Mouse (Mus musculus): Measurements from ENCODE around the gene Bub1b.

Bub1b gene

DNA sequence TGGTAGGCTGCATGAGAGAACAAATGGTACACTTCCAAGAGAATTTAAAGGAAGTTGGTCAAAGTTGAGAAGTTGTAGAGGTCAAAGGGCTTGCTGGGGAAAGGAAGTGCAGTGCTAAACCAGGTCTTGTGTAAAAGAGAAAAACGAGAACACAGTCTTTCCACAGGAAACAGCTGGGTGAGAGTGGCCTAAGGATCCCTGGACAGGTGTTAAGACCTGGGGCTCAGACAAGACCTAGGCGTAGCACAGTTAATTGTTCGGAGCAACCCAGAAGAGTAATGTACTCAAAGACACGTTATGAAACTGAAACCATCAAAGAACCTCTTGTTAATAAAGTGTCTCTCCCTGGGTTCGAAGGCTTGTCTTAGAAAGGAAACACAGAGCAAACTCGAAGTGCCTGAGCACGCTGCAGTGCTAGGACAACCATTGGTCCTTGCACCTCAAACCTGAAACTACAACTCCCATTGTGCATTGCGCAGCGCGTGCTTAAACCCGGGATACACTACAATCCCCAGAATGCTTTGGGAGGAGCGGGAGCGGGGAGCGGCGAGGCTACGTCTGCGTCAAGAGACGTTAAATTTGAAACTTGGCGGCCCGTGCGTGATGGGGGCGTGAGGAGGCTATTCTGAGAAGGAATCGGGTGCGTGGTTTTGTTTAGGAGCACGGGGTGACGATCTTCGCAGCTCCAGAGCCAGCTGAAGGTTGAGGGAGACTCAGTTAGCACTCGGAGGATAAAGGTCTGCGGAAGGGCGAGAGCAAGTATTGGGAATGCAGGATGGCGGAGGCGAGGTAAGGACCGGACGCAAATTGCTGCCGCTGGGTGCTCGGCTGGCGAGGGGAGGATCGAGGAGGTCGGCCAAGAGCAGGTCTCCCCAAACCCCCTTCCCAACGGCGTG is at the start of gene Bub1b:
TSS of gene Bub1b (plus strand) at position 539 of the 896 bp plus-strand sequence.
- DNase-seq = peak; percentile 81

DNA sequence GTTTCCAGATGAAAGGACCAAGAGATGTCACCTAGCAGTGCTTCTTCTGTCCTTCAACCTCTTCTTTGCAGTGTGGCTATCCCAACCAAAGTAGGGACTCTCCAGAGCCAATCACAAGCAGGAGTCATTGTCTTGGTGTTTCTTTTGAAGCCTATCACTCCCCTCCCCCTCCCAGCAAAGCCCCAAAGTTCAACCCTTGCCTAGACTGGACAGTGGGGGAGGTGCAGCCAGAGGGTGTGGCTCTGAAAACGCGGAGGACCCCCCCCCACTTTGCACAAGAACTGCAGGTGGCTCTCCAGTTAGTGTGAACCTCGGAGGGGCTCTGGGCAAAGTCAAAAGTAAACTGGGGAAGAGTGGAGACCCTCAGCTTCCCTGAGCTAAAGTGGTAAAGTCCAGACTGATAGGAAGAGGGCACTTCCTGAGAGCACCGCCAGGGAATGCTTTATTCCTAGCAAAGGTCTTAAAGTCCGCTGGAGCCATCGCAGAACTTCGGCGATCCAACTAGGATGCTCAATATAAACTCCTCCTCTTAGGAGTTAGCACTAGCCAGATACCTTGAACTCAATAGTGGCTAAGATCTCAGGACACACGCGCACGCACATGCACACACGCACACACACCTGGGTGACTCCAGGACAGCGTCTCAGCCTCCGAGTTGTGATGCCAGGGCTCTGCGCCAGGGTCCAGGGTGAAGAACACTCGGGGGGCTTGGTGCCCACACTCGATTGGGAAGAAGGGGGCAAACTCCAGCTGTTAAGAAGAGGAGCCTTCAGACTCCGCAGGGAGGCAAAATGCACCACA is 49.4 kb upstream of the Bub1b start:
- DNase-seq = no peak

DNA sequence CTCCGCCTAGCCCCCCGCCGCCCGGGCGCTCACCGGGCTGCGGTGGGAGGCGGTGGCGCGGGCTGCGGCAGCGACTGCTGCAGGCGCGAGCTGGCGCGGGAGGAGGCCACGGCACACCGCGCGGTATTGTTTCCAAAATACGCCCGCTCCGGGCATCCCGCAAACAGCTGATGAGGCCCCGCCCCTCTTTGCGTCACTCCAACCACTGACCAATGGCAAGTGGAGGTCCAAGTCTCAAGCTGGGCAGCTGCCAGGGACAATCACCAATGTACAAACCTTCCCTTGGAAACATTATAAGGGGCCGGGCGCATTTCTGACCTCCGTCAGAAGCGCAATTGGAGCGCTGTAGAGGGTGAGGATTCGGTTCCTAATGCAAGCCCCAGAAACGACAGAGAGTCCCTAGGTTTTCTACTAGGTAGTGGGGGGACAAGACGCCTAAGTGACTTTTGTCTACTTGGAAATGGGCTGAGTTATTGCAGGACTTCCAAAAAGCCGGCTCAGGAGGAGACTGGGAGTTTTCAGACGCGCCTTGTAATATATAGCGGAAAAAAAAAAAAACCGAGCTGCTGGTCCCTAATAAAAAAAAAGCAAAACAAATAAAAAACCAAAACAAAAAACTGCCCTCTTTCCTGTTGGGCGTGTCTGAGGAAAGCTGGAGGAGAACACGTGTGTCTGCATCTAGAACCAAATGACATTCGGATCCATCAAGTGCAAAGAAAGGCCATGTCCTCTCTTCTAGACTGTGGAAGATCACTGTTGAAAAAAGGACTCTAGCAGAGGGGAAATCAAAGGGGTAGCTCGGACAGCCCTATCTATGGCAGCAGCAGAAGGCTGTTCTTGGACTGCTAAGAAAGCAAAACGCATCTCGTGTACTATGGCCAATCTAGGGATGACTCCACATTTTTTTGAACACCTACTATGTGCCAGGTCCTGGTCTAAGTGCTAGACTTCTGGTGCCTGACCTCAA is 48.2 kb upstream of the Bub1b start, which contains the start of gene Bmf:
TSS of gene Bmf (minus strand) at position 181 of the 967 bp plus-strand sequence.
- DNase-seq = peak; percentile 99

DNA sequence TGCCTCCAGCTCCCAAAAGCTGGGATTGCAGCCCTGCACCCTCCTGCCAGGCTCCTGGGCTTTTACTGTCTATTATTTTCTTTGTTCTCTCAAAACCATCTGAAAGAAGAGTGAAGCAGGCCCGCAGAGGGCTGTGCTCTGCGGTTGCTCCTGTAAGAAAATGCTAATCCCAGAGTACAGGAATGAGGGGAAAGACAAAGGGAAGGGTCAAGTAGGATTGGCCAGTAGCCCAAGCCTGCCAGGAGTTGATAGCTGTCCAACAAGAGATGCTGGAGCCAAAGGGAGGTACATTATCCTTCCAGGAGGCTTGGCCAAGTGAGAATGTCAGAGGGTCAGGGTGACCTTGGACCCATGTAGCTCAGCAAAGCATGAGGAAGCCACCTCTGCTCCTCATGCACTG is 46.4 kb upstream of the Bub1b start:
- no peak for DNase-seq

DNA sequence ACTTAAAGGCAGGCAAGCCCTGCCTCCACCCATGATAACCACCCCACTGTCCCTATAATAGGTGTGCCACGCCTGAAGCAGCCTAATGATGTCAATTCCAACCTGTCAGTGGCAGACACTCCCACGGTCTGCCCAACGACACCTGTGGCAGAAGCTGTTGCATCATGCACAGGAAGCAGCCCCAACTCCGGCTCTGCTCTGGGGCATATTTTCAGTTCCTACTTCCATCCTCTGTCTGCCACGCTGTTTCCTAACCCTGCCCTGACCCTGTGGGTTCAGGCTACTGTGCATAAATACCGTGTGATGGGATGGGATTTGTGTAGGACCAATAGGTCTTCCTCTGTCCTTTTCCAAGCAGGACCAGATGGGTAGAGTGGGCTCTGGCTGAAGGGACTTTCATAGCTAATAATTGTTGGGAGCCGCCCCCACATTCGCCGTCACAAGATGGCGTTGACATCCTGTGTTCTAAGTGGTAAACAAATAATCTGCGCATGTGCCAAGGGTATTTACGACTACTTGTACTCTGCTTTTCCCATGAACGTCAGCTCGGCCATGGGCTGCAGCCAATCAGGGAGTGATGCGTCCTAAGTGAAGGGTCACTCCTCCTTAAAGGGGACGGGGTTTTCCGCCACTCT is 43.5 kb upstream of the Bub1b start:
- DNase-seq = peak; percentile 51

DNA sequence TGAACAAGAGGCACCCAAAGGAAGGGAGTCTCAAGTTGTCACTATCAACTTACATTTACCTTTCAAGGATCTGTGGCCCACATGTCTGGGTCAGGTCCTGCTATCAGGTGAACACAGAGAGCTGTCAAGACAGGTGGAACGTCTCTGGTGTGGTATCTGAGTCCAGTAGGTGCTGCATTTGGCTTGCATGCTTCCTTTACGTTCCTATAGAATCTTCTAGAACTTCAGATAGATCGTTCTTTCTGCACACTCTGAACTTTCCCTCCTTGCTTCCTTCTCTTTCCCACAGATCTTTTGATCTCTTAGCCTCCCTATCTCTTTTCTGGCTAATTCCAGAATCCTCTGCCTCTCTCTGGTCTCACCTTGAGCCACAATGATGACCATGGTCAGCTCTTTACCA is 39.6 kb upstream of the Bub1b start:
- DNase-seq = no peak

DNA sequence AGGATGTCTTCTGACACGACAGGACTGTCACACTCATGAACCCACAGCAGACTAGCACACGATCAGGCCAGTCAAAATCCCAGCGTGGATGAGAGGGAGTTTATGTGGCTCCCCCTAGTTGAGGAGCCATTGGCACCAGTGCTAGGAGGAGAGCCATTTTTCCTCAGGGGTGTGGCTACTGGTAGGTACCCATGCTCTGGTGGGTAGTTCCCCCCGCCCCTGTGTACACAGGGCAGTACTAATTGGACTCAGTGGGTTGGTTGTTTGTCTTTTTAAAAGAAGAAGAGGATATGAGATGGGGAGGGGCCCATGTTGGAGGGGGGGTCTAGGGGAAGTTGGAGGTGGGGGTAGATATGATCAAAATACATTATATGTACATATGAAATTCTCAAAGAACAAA is 36.0 kb upstream of the Bub1b start:
- DNase-seq = no peak

DNA sequence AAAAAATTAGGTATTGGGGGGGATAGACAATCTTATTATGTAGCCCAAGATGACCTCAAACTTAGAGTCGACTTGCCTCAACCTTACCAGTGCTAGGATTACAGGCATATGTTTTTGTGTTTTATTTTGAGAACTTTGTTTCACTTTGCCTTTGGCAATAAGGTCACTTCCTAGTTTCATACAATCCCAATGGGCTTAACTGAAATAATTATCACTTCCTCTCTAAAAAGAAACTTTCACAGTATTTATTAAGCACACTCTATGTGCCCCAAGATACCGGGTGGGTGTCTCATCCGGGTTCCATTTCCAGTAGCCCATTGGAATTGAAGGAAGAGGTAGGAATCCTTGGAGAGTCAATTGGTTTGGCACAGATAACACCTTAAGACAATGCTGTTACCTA is 35.6 kb upstream of the Bub1b start:
- no peak for DNase-seq

DNA sequence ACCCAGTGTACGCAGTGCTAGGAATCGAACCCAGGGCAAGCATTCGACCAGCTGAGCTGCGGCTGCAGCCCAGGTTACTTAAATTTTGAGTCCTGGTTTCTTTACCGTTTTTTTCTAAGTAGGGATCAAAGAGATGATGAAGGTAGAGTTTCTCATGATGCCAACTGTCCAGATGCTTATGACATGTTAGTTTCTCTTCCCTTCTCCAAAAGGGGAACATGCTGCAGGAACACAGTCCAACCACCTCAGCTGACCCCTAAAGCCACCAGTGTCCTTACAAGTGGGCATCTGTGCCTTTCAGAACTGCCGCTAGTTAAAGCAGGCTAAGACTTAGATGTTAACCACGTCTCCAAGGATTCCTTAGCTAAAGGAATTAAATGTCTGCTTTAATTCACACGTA is 30.8 kb upstream of the Bub1b start:
- DNase-seq = no peak

DNA sequence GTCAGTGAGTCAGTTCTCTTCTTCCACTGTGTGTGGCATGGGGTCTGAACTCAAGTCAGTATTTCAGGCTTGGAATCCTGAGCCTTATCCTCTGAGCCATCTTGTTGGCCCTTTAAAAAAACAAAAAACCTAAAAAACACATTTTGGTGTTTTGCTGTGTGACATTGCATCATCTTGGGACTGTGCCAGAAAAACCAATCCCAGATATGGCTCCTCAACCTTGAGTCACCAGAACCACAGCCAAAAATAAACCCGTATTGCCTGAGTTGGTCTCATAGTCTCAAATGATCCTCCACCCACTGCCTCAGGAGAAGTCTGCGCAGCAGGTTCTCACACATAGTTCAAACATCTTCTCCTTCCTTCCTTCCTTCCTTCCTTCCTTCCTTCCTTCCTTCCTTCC is 27.1 kb upstream of the Bub1b start:
- no peak for DNase-seq

DNA sequence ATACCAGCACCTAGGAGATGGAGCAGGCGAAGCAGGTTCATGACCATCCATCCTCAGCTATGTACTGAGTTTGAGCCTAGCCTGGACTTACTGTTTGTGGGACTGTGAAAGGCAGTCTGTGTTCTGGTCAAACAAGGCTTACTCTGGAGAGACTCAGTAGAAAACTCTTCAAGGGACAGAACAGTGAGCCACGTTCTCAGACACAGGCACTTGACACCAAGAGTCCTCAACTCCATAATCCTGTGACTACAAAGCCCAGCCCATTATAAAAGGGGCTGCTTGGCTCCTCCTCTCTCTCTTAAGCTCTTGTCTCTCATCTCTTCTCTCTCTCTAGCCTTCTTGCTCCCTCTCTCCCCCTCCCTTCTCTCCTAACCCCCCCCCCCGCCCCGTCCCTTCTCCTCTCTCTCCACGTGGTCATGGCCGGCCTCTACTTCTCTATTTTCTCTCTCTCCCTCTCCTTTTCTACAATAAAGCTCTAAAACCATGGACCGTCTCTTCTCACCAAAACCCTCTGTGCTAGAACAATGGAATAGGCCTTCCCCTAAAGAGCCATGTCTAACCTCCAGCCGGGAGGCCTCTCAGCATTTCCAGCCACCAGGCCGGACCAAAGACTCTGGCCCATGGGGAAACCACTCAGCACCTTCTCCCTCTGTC is 25.7 kb upstream of the Bub1b start:
- DNase-seq = no peak

DNA sequence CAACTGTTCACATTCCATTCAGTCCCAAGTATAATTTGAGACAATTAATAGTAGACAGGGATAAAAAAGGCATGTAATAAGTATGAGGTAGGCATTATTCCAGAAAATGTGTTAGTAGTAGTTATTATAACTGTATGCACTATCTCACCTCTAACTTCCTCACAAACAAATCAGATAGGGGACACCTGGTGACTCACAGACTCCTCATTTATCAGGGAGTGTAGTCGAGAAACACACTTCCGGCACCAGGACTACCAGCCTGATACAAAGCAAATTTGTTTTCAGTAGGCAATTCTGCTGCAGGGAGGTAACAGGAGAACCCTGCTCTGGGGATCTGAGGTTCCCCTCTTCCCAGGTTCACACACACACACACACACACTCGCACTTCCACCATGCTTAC is 24.9 kb upstream of the Bub1b start:
- DNase-seq = no peak

DNA sequence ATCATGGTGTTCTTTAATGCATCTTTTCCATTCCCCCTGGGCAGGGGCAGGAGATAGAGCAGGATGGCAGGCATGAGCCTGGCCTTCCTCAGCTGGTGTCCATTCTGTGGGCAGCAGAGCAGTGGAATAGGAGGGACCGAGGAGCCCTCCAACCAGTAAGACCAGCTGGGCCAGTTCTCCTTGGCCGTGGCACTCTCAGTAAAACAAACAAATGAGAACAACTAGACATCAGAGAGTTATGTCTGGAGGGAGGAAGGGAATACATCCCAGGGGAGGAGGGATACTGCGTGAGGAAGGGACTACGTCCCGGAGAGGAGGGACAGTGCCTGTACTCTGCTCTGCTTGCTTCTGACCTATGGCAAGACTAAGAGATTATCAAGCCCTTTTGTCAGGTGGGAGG is 12.0 kb upstream of the Bub1b start:
- no peak for DNase-seq

DNA sequence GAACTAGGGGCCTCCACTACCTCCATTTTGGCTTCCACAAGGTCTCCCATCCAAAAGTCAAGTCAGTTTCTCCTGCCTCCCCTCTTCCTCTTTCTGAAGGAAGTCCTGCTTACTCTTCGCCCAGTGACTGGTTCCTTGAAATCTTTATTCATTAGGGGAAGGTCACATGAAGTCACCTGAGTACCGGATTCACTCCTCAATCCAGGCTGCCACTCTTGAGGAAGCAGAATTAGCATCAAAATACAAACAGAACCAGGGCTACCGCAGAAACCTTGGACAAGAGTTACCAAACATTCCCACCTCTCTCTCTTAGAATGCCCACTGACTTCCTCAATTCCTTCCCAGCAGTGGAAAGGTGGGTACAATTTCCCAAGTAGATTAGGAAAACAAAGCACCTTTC is 10.3 kb upstream of the Bub1b start:
- DNase-seq = no peak

DNA sequence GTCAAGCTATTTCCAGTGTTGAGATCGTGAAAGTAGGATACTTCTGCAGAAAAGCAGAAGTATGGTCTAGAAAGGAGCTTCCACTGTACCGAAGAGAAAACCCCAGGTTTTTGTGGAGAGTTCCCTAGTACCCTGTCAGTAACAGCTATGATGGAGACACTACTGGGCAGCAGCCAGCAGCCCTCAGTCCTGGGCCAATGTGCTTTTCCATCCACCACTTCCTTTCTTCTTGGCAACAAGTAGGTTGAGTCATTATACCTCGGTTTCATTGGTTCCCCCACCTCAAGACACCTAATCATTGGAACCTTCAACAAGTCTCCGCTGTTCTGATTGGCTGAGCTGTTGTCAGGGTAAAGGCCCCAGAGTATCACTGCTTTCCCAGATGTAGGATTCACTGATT is 6.9 kb upstream of the Bub1b start:
- no peak for DNase-seq

DNA sequence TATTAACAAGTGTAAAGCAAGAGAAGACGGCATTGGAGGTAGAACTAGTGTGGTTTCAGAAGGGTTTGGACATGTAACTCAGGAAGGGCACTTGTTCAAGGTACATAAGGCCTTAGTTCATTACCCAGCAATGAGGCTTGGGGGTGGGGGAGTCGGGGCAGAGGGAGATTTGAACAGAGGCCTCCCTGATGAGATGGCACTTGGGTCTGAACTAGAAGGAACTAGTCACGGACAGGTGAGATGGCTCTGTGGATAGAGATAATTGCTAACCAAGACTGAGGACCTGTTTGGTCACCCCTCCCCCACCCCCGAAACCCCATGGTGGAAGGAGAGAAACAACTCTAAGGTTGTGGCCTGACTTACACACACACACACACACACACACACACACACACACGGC is 1.1 kb downstream of the Bub1b start:
- DNase-seq = no peak

DNA sequence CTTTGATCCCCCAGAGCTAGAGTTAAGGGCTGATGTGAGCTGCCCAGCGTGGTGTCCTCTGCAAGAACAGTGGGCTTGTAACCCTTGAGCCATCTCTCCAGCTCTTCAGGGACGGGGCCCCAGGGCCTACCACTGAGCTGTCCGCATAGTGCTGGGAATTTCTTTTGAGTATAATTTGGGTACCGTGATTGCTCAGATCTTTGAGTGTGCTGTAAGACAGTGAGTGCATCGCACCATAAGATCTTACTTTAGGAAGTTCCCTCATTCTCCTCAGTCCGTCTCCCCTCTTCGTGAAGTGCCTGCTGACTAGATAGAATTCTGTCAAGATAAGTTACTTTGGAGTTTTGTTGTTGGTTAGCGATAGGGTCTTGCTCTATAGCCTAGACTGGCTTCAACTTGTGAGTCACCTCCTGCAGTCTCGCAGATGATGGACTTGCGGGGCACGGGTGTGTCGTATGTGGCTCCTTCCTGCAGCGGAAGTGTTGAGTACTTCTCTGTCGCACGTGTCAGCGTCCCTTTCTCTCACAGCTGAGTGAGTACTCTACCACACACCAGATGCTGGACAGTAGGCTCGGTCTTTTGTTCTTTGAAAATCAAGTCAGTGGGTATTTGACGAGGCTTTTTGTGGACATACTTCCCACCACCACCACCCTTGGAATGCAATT is 3.7 kb downstream of the Bub1b start:
- DNase-seq = no peak

DNA sequence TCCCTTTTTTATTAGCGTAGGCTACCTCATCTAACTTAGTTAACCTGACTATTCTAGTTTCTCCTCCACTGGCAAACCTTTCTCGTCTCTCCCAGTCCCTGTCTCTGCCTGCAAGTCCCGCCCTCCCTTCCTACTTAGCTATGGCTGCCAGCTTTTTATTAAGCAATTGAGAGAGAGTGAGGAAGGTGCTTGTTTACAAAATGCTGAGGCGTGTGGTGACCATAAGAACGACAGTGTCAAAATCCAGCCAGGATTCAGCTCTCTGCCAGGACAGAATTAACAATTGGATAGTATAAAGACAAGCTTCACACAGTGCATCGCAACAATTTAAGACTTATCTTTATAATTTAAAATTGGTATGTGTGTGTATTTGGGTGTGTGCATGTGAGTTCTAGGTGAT is 6.1 kb downstream of the Bub1b start:
- no peak for DNase-seq

DNA sequence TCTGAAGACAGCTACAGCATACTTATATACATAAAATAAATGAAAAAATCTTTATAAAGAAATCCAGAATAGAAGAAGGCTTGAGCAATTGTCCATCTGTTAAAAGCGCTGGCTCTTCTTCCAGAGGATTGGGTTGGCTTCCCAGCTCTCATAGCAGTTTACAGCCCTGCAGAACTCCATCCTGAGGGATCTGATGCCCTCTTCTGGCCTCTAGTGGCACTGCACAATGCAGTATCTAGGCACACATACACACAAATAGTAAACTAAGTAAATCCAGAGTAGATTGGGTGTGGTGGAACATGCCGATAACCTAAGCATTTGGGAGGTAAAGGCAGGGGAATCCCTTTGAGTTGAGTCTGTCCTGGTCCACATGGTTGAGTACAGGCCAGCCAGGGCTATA is 8.0 kb downstream of the Bub1b start:
- DNase-seq = no peak

DNA sequence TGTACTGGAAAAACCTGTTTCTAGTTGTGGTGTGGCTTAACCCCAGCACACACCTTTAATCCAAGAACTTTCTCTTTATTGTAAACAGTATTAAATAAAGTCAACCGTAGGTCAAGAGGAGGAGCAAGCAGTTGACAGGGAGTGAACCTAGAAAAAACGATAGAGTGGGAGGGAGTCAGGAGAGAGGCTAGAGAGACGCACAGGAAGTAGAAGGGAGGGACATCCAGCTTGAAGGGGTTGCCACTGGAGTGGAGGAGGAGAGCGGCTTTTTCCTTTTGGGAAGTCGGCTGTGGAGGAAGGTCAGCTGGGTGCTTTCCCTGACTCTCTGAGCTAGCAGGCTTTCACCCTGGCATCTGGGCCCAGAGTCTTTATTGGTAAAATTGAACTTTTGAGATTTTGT is 9.0 kb downstream of the Bub1b start:
- no peak for DNase-seq

DNA sequence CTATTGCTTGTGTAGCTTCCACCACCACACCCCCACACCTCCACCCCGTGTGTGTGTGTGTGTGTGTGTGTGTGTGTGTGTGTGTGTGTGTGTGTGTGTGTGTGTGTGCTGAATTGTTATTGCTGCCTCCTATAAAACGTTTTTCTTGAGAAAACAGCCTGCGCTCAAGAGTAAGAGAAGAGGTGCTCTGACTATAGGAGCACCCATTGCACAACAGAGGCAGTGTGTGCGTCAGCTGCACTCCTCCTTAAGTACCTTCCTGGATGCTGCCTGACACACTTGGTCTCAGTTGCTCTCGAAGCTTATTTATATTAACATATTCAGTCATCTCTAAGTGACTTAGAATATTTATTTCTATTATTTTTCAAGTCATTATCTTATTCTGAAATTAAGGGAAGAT is 20.0 kb downstream of the Bub1b start:
- no peak for DNase-seq
